Mouse (Mus musculus) retina, embryonic 14.5 days (tissue): ENCODE measurements around the gene Rad23a.
A peak's percentile ranks its signal among the peaks of the same experiment; 100 is the strongest.
"Not testable (repeated sequence)": the region's sequence is repeated elsewhere in the genome, so short reads cannot be mapped to it uniquely, and the experiment has no call there.

Experiments used
- DNase-seq: peaks from one replicate; pipeline ENCODE4 v3.0.0-alpha.2; 2015; ENCODE audit warnings: low spot score

Gene Rad23a

GRCm38 (mm10) chr8:84839875-84840247 is 604 bp downstream of the Rad23a start:
- no peak for DNase-seq

GRCm38 (mm10) chr8:84839411-84839810 is 1.1 kb downstream of the Rad23a start:
- no peak for DNase-seq

GRCm38 (mm10) chr8:84838513-84838912 is 2.0 kb downstream of the Rad23a start:
- DNase-seq: no peak

- no peak for DNase-seq
Observed at GRCm38 (mm10) chr8:84837912-84838470, 2.5 kb downstream of the Rad23a start.

GRCm38 (mm10) chr8:84837149-84837911 is 3.1 kb downstream of the Rad23a start:
- DNase-seq: no peak

- DNase-seq: no peak
Observed at GRCm38 (mm10) chr8:84834866-84835855, 5.3 kb downstream of the Rad23a start.

- DNase-seq: no peak
Observed at GRCm38 (mm10) chr8:84834002-84834865, 6.2 kb downstream of the Rad23a start.

GRCm38 (mm10) chr8:84832759-84833742 is 7.4 kb downstream of the Rad23a start:
- no peak for DNase-seq

GRCm38 (mm10) chr8:84832034-84832717 is 8.3 kb downstream of the Rad23a start:
- peak; percentile 85 for DNase-seq

GRCm38 (mm10) chr8:84831490-84831889 is 9.0 kb downstream of the Rad23a start, which contains the start of gene Gadd45gip1:
Gene Gadd45gip1, plus strand, starts transcription at chr8:84831522.
- no peak for DNase-seq

- not testable (repeated sequence) for DNase-seq
Observed at GRCm38 (mm10) chr8:84826518-84826917, 13.9 kb downstream of the Rad23a start.

- DNase-seq: no peak
Observed at GRCm38 (mm10) chr8:84825636-84826035, 14.8 kb downstream of the Rad23a start.

GRCm38 (mm10) chr8:84823653-84824052 is 16.8 kb downstream of the Rad23a start:
- peak; percentile 87 for DNase-seq

GRCm38 (mm10) chr8:84822723-84823122 is 17.7 kb downstream of the Rad23a start, which contains the start of gene Dand5:
Gene Dand5, minus strand, starts transcription at chr8:84822823.
- DNase-seq: no peak

- DNase-seq: no peak
Observed at GRCm38 (mm10) chr8:84816117-84816516, 24.3 kb downstream of the Rad23a start.

GRCm38 (mm10) chr8:84815547-84815946 is 24.9 kb downstream of the Rad23a start:
- peak; percentile 97 for DNase-seq

GRCm38 (mm10) chr8:84814555-84815441 is 25.7 kb downstream of the Rad23a start:
- DNase-seq: no peak

GRCm38 (mm10) chr8:84814240-84814554 is 26.3 kb downstream of the Rad23a start:
- DNase-seq: no peak

- DNase-seq: no peak
Observed at GRCm38 (mm10) chr8:84813830-84814229, 26.6 kb downstream of the Rad23a start.
